Mouse (Mus musculus): ENCODE data around the gene Cyp2j7.
"Not testable (repeated sequence)": the region's sequence is repeated elsewhere in the genome, so short reads cannot be mapped to it uniquely, and the experiment has no call there.

The Cyp2j7 gene

GRCm38 (mm10) chr4:96236559-96236958 lies at the start of gene Cyp2j7:
Gene Cyp2j7, minus strand, starts transcription at chr4:96236659.
- DNase-seq: no peak

- DNase-seq: not testable (repeated sequence)
Observed at GRCm38 (mm10) chr4:96276896-96277295, 40.4 kb upstream of the Cyp2j7 start.

- DNase-seq: no peak
Observed at GRCm38 (mm10) chr4:96273907-96274306, 37.4 kb upstream of the Cyp2j7 start.

GRCm38 (mm10) chr4:96196701-96197100 lies 39.8 kb downstream of the Cyp2j7 start:
- no peak for DNase-seq

GRCm38 (mm10) chr4:96189321-96189720 lies 47.1 kb downstream of the Cyp2j7 start:
- not testable (repeated sequence) for DNase-seq

- not testable (repeated sequence) for DNase-seq
Observed at GRCm38 (mm10) chr4:96188671-96189070, 47.8 kb downstream of the Cyp2j7 start.

- not testable (repeated sequence) for DNase-seq
Observed at GRCm38 (mm10) chr4:96188146-96188545, 48.3 kb downstream of the Cyp2j7 start.

GRCm38 (mm10) chr4:96184716-96185115 lies 51.7 kb downstream of the Cyp2j7 start:
- not testable (repeated sequence) for DNase-seq

- DNase-seq: no peak
Observed at GRCm38 (mm10) chr4:96162839-96163238, 73.6 kb downstream of the Cyp2j7 start.

- DNase-seq: no peak
Observed at GRCm38 (mm10) chr4:96161575-96161974, 74.9 kb downstream of the Cyp2j7 start.

All from B cell, adult 2 months (primary cell).